Mouse (Mus musculus): Measurements from ENCODE around the gene Hes3.
A peak's percentile ranks its signal among the peaks of the same experiment; 100 is the strongest.

Gene Hes3

GRCm38 (mm10) chr4:152250615-152251014 is 40.8 kb downstream of the Hes3 start:
- no peak for DNase-seq

DNA sequence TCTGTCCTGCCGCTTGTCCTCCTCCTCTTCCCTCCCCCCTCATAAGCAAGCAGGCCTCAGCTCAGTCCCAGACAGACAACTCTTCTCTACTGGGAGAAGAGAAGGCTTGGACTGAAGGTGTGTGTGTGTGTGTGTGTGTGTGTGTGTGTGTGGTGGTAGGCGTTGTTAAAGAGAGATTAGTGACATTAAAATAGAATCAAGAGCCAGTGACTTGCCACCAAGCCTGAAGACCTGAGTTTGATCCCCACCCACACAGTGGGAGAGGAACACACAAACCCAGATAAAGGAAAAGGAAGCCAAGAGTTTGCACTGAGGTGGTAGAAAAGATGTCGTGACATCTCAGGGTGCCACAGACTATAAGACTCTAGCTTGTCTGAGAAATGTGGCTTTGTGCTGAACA is 44.3 kb downstream of the Hes3 start:
- no peak for DNase-seq

GRCm38 (mm10) chr4:152246011-152246410 is 45.5 kb downstream of the Hes3 start:
- peak; percentile 33 for DNase-seq

DNA sequence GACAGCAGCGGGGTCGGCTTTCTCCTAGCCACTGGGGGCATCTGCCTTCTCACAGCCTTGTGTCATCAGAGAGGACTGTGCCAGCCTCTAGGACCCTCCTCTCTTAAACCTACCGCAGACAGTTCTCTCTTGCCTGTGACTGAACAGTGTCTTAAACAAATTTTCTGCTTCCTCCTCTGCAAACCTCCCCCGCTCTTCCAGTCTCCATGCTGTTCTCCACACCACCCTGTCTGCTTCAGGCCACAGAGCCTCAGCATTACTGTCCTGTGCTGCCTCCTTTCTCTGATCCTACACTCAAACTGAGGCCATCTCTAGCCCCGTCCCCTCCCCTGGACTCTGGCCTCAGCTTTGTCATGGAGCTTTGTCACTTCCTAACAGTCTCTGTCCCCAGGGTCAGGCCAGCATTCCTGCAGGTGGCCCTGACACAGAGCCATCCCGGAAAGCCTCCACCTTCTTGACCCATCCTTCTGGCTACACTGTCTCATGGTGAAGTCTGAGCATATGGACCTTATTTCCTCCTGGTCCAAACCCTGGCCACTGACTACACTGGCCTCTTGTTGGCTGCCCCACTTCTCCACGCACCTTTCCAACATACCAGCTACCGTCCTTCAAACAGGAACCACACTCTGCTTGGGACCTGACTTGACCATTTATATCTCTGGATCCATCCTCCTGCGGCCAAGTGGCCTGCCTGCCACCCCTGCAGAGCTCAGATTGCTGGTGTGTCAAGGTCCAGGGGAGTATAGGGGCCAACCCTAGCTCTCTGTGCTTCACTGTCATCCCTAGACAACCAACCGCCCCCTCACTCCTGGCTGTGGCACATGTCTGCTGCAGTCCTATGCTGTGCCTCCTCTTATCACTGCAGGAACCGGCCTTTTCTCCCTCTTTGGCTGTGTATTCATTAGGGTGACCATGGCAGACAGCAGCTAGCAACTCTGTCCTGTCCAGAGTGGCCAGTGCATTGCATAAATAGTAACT is 46.6 kb downstream of the Hes3 start:
- DNase-seq: peak; percentile 57

- DNase-seq: peak; percentile 76
Measured at GRCm38 (mm10) chr4:152243969-152244368, 47.5 kb downstream of the Hes3 start.

GRCm38 (mm10) chr4:152243241-152243891 is 48.1 kb downstream of the Hes3 start:
- DNase-seq: no peak

- DNase-seq: no peak
Measured at GRCm38 (mm10) chr4:152239974-152240373, 51.5 kb downstream of the Hes3 start.
